30 mouse cellular contexts compared by ENCODE assay signal in the genomic region with DNA sequence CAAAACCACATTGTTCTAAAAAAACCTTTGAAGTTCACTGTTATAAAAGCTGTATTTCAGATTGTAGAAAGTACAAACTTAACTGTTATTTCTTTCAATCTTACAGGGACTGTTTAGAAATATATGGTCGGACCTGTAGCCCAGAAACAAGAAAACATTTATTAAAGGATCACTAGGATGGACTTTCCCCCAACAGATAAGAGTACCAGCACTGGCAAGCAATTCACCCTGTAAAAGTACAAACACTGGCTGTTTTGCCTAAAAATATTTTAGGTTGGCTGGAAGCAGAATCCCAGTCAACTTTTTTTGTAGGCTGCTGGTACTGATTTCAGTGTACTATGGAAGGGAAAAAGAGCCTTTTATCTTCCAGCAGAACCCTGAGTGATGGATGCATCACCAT. TPM values are rescaled to one million over a fixed set of nuclear protein-coding genes. Genes with fewer than 3 reads are reported as not detected.
"Had no signal": no experiment of that assay in that cellular context is flagged by ENCODE, and none has a peak within 500 bp of the region (broad histone marks: within the 10 kb centered on the region; RNA-seq: fewer than 3 reads in every experiment).

No protein-coding gene starts in this region.

- H3K27me3 ChIP-seq: embryonic facial prominence, embryonic 12.5 days; embryonic facial prominence, embryonic 13.5 days; embryonic facial prominence, embryonic 15.5 days; forebrain, embryonic 12.5 days; forebrain, embryonic 13.5 days; forebrain, embryonic 15.5 days had no signal

- H3K9ac ChIP-seq: embryonic facial prominence, embryonic 12.5 days; embryonic facial prominence, embryonic 13.5 days; embryonic facial prominence, embryonic 15.5 days; forebrain, embryonic 12.5 days; forebrain, embryonic 13.5 days; forebrain, embryonic 15.5 days; forebrain, postnatal 0 days had no signal

- H3K4me2 ChIP-seq: embryonic facial prominence, embryonic 12.5 days; embryonic facial prominence, embryonic 13.5 days; embryonic facial prominence, embryonic 15.5 days; forebrain, embryonic 12.5 days; forebrain, embryonic 13.5 days; forebrain, embryonic 15.5 days had no signal

- H3K9me3 ChIP-seq: embryonic facial prominence, embryonic 10.5 days; embryonic facial prominence, embryonic 12.5 days; embryonic facial prominence, embryonic 13.5 days; embryonic facial prominence, embryonic 15.5 days; forebrain, embryonic 10.5 days; forebrain, embryonic 12.5 days; forebrain, embryonic 13.5 days; forebrain, embryonic 15.5 days had no signal

- ATAC-seq: forebrain, embryonic 13.5 days; forebrain, embryonic 14.5 days; forebrain, embryonic 15.5 days; forebrain, embryonic 16.5 days; forebrain, postnatal 0 days had no signal

- DNase-seq: cerebellum, adult 2 months; cerebellum, adult 8-10 months; cerebellum, adult 9-10 months; cerebellum, adult 9-11 months; cerebellum, postnatal 10 days; cerebellum, postnatal 14 days; cerebellum, postnatal 25 days; cerebellum, postnatal 36 days; embryo, embryonic 11 days; forebrain, postnatal 0 days; gastrocnemius, adult 2 months; gastrocnemius, postnatal 10 days; gastrocnemius, postnatal 14 days; gastrocnemius, postnatal 25 days; gastrocnemius, postnatal 36 days; heart, adult 11 months; heart, adult 18-20 months had no signal

- H3K27ac ChIP-seq: embryonic facial prominence, embryonic 10.5 days; embryonic facial prominence, embryonic 12.5 days; embryonic facial prominence, embryonic 13.5 days; embryonic facial prominence, embryonic 15.5 days; forebrain, embryonic 10.5 days; forebrain, embryonic 12.5 days; forebrain, embryonic 13.5 days; forebrain, embryonic 15.5 days; gastrocnemius, adult 2 months had no signal

- H3K4me1 ChIP-seq: embryonic facial prominence, embryonic 12.5 days; embryonic facial prominence, embryonic 13.5 days; embryonic facial prominence, embryonic 15.5 days; forebrain, embryonic 10.5 days; forebrain, embryonic 12.5 days; forebrain, embryonic 13.5 days; forebrain, embryonic 15.5 days had no signal

- H3K4me3 ChIP-seq: embryonic facial prominence, embryonic 10.5 days; embryonic facial prominence, embryonic 12.5 days; embryonic facial prominence, embryonic 13.5 days; embryonic facial prominence, embryonic 15.5 days; erythroblast, embryonic 14.5 days; forebrain, embryonic 10.5 days; forebrain, embryonic 12.5 days; forebrain, embryonic 13.5 days; forebrain, embryonic 15.5 days; gastrocnemius, adult 2 months had no signal

RNA-seq across cellular contexts. Expression of a gene that starts 20.5 kb away (rescaled TPM):
- total RNA-seq: common myeloid progenitor, adult 5-6 weeks; granulocyte monocyte progenitor cell, adult 5-6 weeks had no signal
- polyA plus RNA-seq: erythroblast, embryonic 14.5 days had no signal
